Mouse (Mus musculus) forebrain, embryonic 14.5 days (tissue): ENCODE measurements around the gene Sox11. TPM values are rescaled to one million over a fixed set of nuclear protein-coding genes. Genes with fewer than 3 reads are reported as not detected.

Experiments
- ATAC-seq: fragments of 200-750 bp; cut with Nextera tagmentation; 2 replicates; pipeline ENCODE4 v1.8.0; 2017; ENCODE audit warnings: mild to moderate bottlenecking, moderate library complexity
- DNase-seq: peaks from one replicate; pipeline ENCODE4 v3.0.0-alpha.2; 2015; ENCODE audit warnings: low spot score
- H3K27ac ChIP-seq: fragments of 300-500 bp; sonication (generic); 2 replicates; pipeline ENCODE4 v1.5.1; 2014; ENCODE audit warnings: low read depth, mild to moderate bottlenecking, control low read depth, low read length, moderate library complexity
- H3K27me3 ChIP-seq: fragments of 300-500 bp; sonication (generic); replicated peaks from 2 replicates; pipeline ENCODE4 v1.6.1; 2014; ENCODE audit warnings: low read length, control low read depth, mixed read lengths; ENCODE audit not compliant: control insufficient read depth, insufficient read depth
- H3K36me3 ChIP-seq: fragments of 300-500 bp; sonication (generic); 2 replicates; pipeline ENCODE4 v1.6.1; 2014; ENCODE audit warnings: low read length, control low read depth; ENCODE audit not compliant: control insufficient read depth, insufficient read depth
- H3K4me1 ChIP-seq: fragments of 300-500 bp; sonication (generic); 2 replicates; pipeline ENCODE4 v1.6.1; 2014; ENCODE audit warnings: antibody characterized with exemption, low read length, control low read depth; ENCODE audit not compliant: control insufficient read depth, insufficient read depth
- H3K4me2 ChIP-seq: fragments of 300-500 bp; sonication (generic); 2 replicates; pipeline ENCODE4 v1.6.1; 2014; ENCODE audit warnings: mild to moderate bottlenecking, control low read depth, low read length
- H3K4me3 ChIP-seq: fragments of 300-500 bp; sonication (generic); 2 replicates; pipeline ENCODE4 v1.5.1; 2014; ENCODE audit warnings: low read depth, low read length, control low read depth
- H3K9ac ChIP-seq: fragments of 300-500 bp; sonication (generic); 2 replicates; pipeline ENCODE4 v1.6.1; 2014; ENCODE audit warnings: mild to moderate bottlenecking, low read length, control low read depth, moderate library complexity
- H3K9me3 ChIP-seq: fragments of 300-500 bp; sonication (generic); replicated peaks from 2 replicates; pipeline ENCODE4 v1.6.1; 2016; ENCODE audit warnings: low read length, control low read depth, mixed read lengths; ENCODE audit not compliant: control insufficient read depth
- WGBS: fragments of 180-500 bp; shearing (Covaris S2); extraction: QIAGEN DNeasy Blood & Tissue Kit; methylation state at CpG from one replicate; pipeline ENCODE4 v1.1.7; 2014; 5-methylcytosine and 5-hydroxymethylcytosine counted together
- polyA plus RNA-seq: library from polyadenylated mRNA; unstranded; fragments of >200 nt; fragmentation: Nextera tagmentation; extraction: Ambion mirVana; gene quantifications from 2 replicates; pipeline ENCODE4 v1.2.1, GENCODE M21; 2014

The Sox11 gene
- polyA plus RNA-seq, 1 experiment from 2014 or later, result 948 TPM

- no peaks in the 10 kb centered on the region for H3K36me3 ChIP-seq
- H3K27me3 ChIP-seq, result no peaks in the 10 kb centered on the region
- H3K4me3 ChIP-seq, result no peak overlapping the region
- 75% methylated on average over 8 of the region's 8 CpGs for WGBS
- DNase-seq, result peak; percentile 61
- no peak overlapping the region for H3K9ac ChIP-seq
- H3K4me1 ChIP-seq, result 0 out of 2 replicates have a peak, but pooled peaks cover 4% of the 10 kb centered on the region
- H3K27ac ChIP-seq, result no peak overlapping the region
- H3K9me3 ChIP-seq, result no peaks in the 10 kb centered on the region
- ATAC-seq, result no peak
- H3K4me2 ChIP-seq, result no peak overlapping the region
Measured at GRCm38 (mm10) chr12:27312985-27313384, 29.4 kb downstream of the Sox11 start.

- no peak overlapping the region for H3K4me2 ChIP-seq
- DNase-seq, result no peak
- ATAC-seq, result no peak
- H3K4me3 ChIP-seq, result no peak overlapping the region
- H3K36me3 ChIP-seq, result no peaks in the 10 kb centered on the region
- no peak overlapping the region for H3K27ac ChIP-seq
- H3K9ac ChIP-seq, result no peak overlapping the region
- H3K9me3 ChIP-seq, result no peaks in the 10 kb centered on the region
- WGBS, result 25% methylated on average over 9 of the region's 9 CpGs
- H3K4me1 ChIP-seq, result 0 out of 2 replicates have a peak, but pooled peaks cover 4% of the 10 kb centered on the region
- H3K27me3 ChIP-seq, result no peaks in the 10 kb centered on the region
Measured at GRCm38 (mm10) chr12:27311854-27312466, 30.4 kb downstream of the Sox11 start.

- Histone ChIP-seq H3K9ac (no peak overlapping the region), H3K9me3 (no peaks in the 10 kb centered on the region), H3K27ac (no peak overlapping the region), H3K4me2 (no peak overlapping the region), H3K36me3 (no peaks in the 10 kb centered on the region), H3K4me1 (0 out of 2 replicates have a peak, but pooled peaks cover 4% of the 10 kb centered on the region), H3K27me3 (no peaks in the 10 kb centered on the region), H3K4me3 (no peak overlapping the region)
- 31% methylated on average over 5 of the region's 5 CpGs for WGBS
- ATAC-seq, result no peak
- no peak for DNase-seq
Measured at GRCm38 (mm10) chr12:27311316-27311832, 31.0 kb downstream of the Sox11 start.

- Histone ChIP-seq H3K36me3 (no peaks in the 10 kb centered on the region), H3K9me3 (no peaks in the 10 kb centered on the region), H3K4me3 (no peak overlapping the region), H3K27ac (no peak overlapping the region), H3K4me2 (no peak overlapping the region), H3K4me1 (0 out of 2 replicates have a peak, but pooled peaks cover 4% of the 10 kb centered on the region), H3K9ac (no peak overlapping the region), H3K27me3 (no peaks in the 10 kb centered on the region)
- ATAC-seq, result no peak
- WGBS, result 83% methylated on average over 13 of the region's 13 CpGs
- DNase-seq, result no peak
Measured at GRCm38 (mm10) chr12:27310703-27311102, 31.7 kb downstream of the Sox11 start.

- Histone ChIP-seq H3K9ac (no peak overlapping the region), H3K27me3 (no peaks in the 10 kb centered on the region), H3K4me3 (no peak overlapping the region), H3K4me1 (0 out of 2 replicates have a peak, but pooled peaks cover 4% of the 10 kb centered on the region), H3K36me3 (no peaks in the 10 kb centered on the region), H3K4me2 (no peak overlapping the region), H3K27ac (no peak overlapping the region), H3K9me3 (no peaks in the 10 kb centered on the region)
- DNase-seq, result no peak
- no peak for ATAC-seq
- 84% methylated on average over 6 of the region's 6 CpGs for WGBS
Measured at GRCm38 (mm10) chr12:27309969-27310368, 32.4 kb downstream of the Sox11 start.

- Histone ChIP-seq H3K9me3 (no peaks in the 10 kb centered on the region), H3K4me2 (no peak overlapping the region), H3K4me1 (no peaks in the 10 kb centered on the region), H3K4me3 (no peak overlapping the region), H3K9ac (no peak overlapping the region), H3K27ac (no peak overlapping the region), H3K27me3 (no peaks in the 10 kb centered on the region), H3K36me3 (no peaks in the 10 kb centered on the region)
- ATAC-seq, result no peak
- DNase-seq, result no peak
- WGBS, result 72% methylated on average over 2 of the region's 2 CpGs
Measured at GRCm38 (mm10) chr12:27304713-27305437, 37.5 kb downstream of the Sox11 start.

- no peaks in the 10 kb centered on the region for H3K27me3 ChIP-seq
- H3K9ac ChIP-seq, result no peak overlapping the region
- H3K4me3 ChIP-seq, result no peak overlapping the region
- H3K27ac ChIP-seq, result no peak overlapping the region
- 84% methylated on average over 6 of the region's 6 CpGs for WGBS
- ATAC-seq, result no peak
- no peak overlapping the region for H3K4me2 ChIP-seq
- no peaks in the 10 kb centered on the region for H3K4me1 ChIP-seq
- H3K9me3 ChIP-seq, result no peaks in the 10 kb centered on the region
- H3K36me3 ChIP-seq, result no peaks in the 10 kb centered on the region
- DNase-seq, result no peak
Measured at GRCm38 (mm10) chr12:27303190-27303589, 39.2 kb downstream of the Sox11 start.

GRCm38 (mm10) chr12:27298721-27299120 is 43.7 kb downstream of the Sox11 start:
- no peak overlapping the region for H3K4me2 ChIP-seq
- H3K9ac ChIP-seq, result no peak overlapping the region
- no peaks in the 10 kb centered on the region for H3K4me1 ChIP-seq
- H3K27ac ChIP-seq, result no peak overlapping the region
- DNase-seq (peak; percentile 65), ATAC-seq (peak; percentile 34; the same call in 1 of the 2 replicates)
- 48% methylated on average over 3 of the region's 3 CpGs for WGBS
- H3K27me3 ChIP-seq, result no peaks in the 10 kb centered on the region
- H3K36me3 ChIP-seq, result no peaks in the 10 kb centered on the region
- no peaks in the 10 kb centered on the region for H3K9me3 ChIP-seq
- H3K4me3 ChIP-seq, result no peak overlapping the region

GRCm38 (mm10) chr12:27294191-27294590 is 48.2 kb downstream of the Sox11 start:
- DNase-seq, result no peak
- Histone ChIP-seq H3K27me3 (no peaks in the 10 kb centered on the region), H3K36me3 (no peaks in the 10 kb centered on the region), H3K4me2 (no peak overlapping the region), H3K9ac (no peak overlapping the region), H3K27ac (no peak overlapping the region), H3K4me3 (no peak overlapping the region), H3K9me3 (no peaks in the 10 kb centered on the region), H3K4me1 (no peaks in the 10 kb centered on the region)
- no peak for ATAC-seq
- 50% methylated on average over 1 of the region's 1 CpGs for WGBS
